Mouse (Mus musculus) liver, embryonic 15.5 days (tissue): ENCODE data around the gene Arap1. TPM values are rescaled to one million over a fixed set of nuclear protein-coding genes. Genes with fewer than 3 reads are reported as not detected.

ENCODE experiments used
- ATAC-seq: fragments of 200-750 bp; cut with Nextera tagmentation; 2 replicates; pipeline ENCODE4 v1.8.0; 2017; ENCODE audit warnings: moderate number of reproducible peaks, mild to moderate bottlenecking, moderate library complexity; ENCODE audit not compliant: insufficient read depth
- H3K27ac ChIP-seq: fragments of 300-500 bp; sonication (generic); replicated peaks from 2 replicates; pipeline ENCODE4 v1.5.1; 2015; ENCODE audit warnings: mild to moderate bottlenecking, inconsistent platforms
- H3K27me3 ChIP-seq: fragments of 300-500 bp; sonication (generic); 2 replicates; pipeline ENCODE4 v1.6.1; 2015; ENCODE audit warnings: mild to moderate bottlenecking, inconsistent platforms
- H3K36me3 ChIP-seq: fragments of 300-500 bp; sonication (generic); replicated peaks from 2 replicates; pipeline ENCODE4 v1.6.1; 2015; ENCODE audit warnings: moderate library complexity, mild to moderate bottlenecking, inconsistent platforms
- H3K4me1 ChIP-seq: fragments of 300-500 bp; sonication (generic); replicated peaks from 2 replicates; pipeline ENCODE4 v1.6.1; 2015; ENCODE audit warnings: inconsistent platforms
- H3K4me2 ChIP-seq: fragments of 300-500 bp; sonication (generic); 2 replicates; pipeline ENCODE4 v1.6.1; 2015; ENCODE audit warnings: moderate library complexity, mild to moderate bottlenecking, inconsistent platforms
- H3K4me3 ChIP-seq: fragments of 300-500 bp; sonication (generic); replicated peaks from 2 replicates; pipeline ENCODE4 v1.5.1; 2015; ENCODE audit warnings: mild to moderate bottlenecking, inconsistent platforms
- H3K9ac ChIP-seq: fragments of 300-500 bp; sonication (generic); 2 replicates; pipeline ENCODE4 v1.6.1; 2015; ENCODE audit warnings: moderate library complexity, mild to moderate bottlenecking, inconsistent platforms
- H3K9me3 ChIP-seq: fragments of 300-500 bp; sonication (generic); replicated peaks from 2 replicates; pipeline ENCODE4 v1.6.1; 2016; ENCODE audit warnings: inconsistent platforms
- WGBS: fragments of 180-500 bp; shearing (Covaris S2); methylation state at CpG from one replicate; pipeline ENCODE4 v1.1.7; 2015; ENCODE audit warnings: mixed read lengths; ENCODE audit not compliant: insufficient replicate concordance; 5-methylcytosine and 5-hydroxymethylcytosine counted together
- polyA plus RNA-seq: library from polyadenylated mRNA; unstranded; fragments of >200 nt; fragmentation: Nextera tagmentation; extraction: Ambion mirVana; gene quantifications from 2 replicates; pipeline ENCODE4 v1.2.1, GENCODE M21; 2015

The Arap1 gene
- 14.5 and 19.8 TPM in 2 replicates for polyA plus RNA-seq

- no peaks in the 10 kb centered on the region for H3K9me3 ChIP-seq
- 1% methylated on average over 35 of the region's 35 CpGs for WGBS
- ATAC-seq, result peak; percentile 62
- peak within 1 kb of the TSS; percentile 59 for H3K27ac ChIP-seq
- H3K4me3 ChIP-seq, result peak within 1 kb of the TSS; percentile 63
- H3K27me3 ChIP-seq, result no peaks in the 10 kb centered on the region
- H3K36me3 ChIP-seq, result peaks cover 33% of the 10 kb centered on the region
- peak within 1 kb of the TSS; percentile 59 for H3K9ac ChIP-seq
- H3K4me2 ChIP-seq, result peak within 1 kb of the TSS; percentile 90
- peaks cover 74% of the 10 kb centered on the region for H3K4me1 ChIP-seq
Observed at GRCm38 (mm10) chr7:101347767-101348270, at the start of gene Arap1. Gene Arap1, plus strand, starts transcription at chr7:101348067.

DNA sequence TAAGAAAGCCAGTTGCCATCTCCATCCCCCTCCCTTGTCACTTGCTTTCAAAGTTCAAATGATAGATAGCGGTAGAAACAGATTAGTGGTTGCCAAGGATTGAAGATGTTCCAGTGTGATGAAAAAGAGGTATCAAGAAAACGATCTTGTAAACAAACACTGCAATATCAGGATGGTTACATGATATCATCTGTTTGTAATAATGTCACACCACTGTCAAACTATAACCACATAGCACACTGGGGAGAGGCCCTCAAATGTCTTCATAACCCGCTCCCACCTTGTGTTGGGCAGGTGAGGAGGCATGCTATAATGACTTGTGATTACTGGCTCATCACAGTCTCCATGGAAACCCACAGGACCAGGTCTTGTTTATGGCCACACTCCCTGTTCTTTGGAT lies 49.5 kb upstream of the Arap1 start:
- Histone ChIP-seq H3K9me3 (no peaks in the 10 kb centered on the region), H3K4me1 (peaks cover 40% of the 10 kb centered on the region), H3K27me3 (peaks cover 57% of the 10 kb centered on the region), H3K4me3 (no peak overlapping the region), H3K4me2 (no peak overlapping the region), H3K36me3 (0 out of 2 replicates have a peak, but pooled peaks cover 2% of the 10 kb centered on the region), H3K9ac (no peak overlapping the region), H3K27ac (no peak overlapping the region)
- 68% methylated on average over 3 of the region's 3 CpGs for WGBS
- ATAC-seq, result no peak

GRCm38 (mm10) chr7:101301361-101301880 lies 46.4 kb upstream of the Arap1 start:
- 1% methylated on average over 30 of the region's 30 CpGs for WGBS
- Histone ChIP-seq H3K4me2 (peak overlapping the region; percentile 93), H3K27ac (peak overlapping the region; percentile 64)

GRCm38 (mm10) chr7:101301881-101302456 lies 45.9 kb upstream of the Arap1 start, which contains the start of gene Atg16l2:
Gene Atg16l2, minus strand, starts transcription at chr7:101302251.
- H3K36me3 ChIP-seq, result no peaks in the 10 kb centered on the region
- H3K4me2 ChIP-seq, result peak within 1 kb of the TSS; percentile 93
- no peaks in the 10 kb centered on the region for H3K9me3 ChIP-seq
- H3K4me3 ChIP-seq, result peak within 1 kb of the TSS; percentile 68
- H3K4me1 ChIP-seq, result peaks cover 37% of the 10 kb centered on the region
- ATAC-seq, result peak; percentile 86
- H3K9ac ChIP-seq, result peak within 1 kb of the TSS; percentile 63
- H3K27me3 ChIP-seq, result peaks cover 51% of the 10 kb centered on the region
- WGBS, result under 1% methylated on average over 39 of the region's 39 CpGs
- peak within 1 kb of the TSS; percentile 64 for H3K27ac ChIP-seq

More at GRCm38 (mm10) chr7:101301361-101301880, 46.4 kb upstream of the Arap1 start:
- Histone ChIP-seq H3K4me1 (peaks cover 43% of the 10 kb centered on the region), H3K4me3 (peak overlapping the region; percentile 68), H3K27me3 (peaks cover 57% of the 10 kb centered on the region), H3K36me3 (no peaks in the 10 kb centered on the region), H3K9ac (peak overlapping the region; percentile 63), H3K9me3 (no peaks in the 10 kb centered on the region)
- ATAC-seq, result peak; percentile 32

DNA sequence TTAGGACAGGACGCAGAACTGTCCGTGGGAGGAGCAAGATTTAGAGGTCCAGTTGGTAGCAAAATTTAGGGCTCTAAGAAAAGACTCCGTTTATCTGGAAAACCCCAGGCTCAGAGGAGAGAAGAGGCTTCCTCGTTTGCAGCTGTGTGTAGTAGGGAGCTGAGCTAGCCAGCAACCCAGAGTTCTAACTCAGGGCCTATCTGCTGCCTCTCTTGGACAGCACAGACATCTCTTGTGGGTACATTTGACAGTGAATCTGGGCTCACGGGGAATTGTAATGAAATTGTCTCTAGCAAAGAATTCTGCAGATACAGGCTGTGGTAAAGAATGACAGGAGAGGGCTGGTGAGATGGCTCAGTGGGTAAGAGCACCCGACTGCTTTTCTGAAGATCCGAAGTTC lies 45.2 kb upstream of the Arap1 start:
- H3K9ac ChIP-seq, result no peak overlapping the region
- H3K27me3 ChIP-seq, result peaks cover 44% of the 10 kb centered on the region
- ATAC-seq, result 0 out of 2 replicates have a peak, but pooled peaks have one; percentile 1
- H3K4me1 ChIP-seq, result peaks cover 35% of the 10 kb centered on the region
- H3K4me3 ChIP-seq, result peak overlapping the region; percentile 68; the same call in 1 of the 2 replicates
- no peaks in the 10 kb centered on the region for H3K9me3 ChIP-seq
- no peak overlapping the region for H3K27ac ChIP-seq
- 45% methylated on average over 7 of the region's 7 CpGs for WGBS
- peak overlapping the region; percentile 93 for H3K4me2 ChIP-seq
- H3K36me3 ChIP-seq, result no peaks in the 10 kb centered on the region

GRCm38 (mm10) chr7:101306841-101307240 lies 41.0 kb upstream of the Arap1 start:
- no peaks in the 10 kb centered on the region for H3K9me3 ChIP-seq
- H3K27me3 ChIP-seq, result peaks cover 9% of the 10 kb centered on the region
- no peak for ATAC-seq
- peaks cover 30% of the 10 kb centered on the region for H3K4me1 ChIP-seq
- no peak overlapping the region for H3K4me2 ChIP-seq
- H3K27ac ChIP-seq, result no peak overlapping the region
- 40% methylated on average over 2 of the region's 2 CpGs for WGBS
- H3K36me3 ChIP-seq, result no peaks in the 10 kb centered on the region
- H3K4me3 ChIP-seq, result no peak overlapping the region
- H3K9ac ChIP-seq, result no peak overlapping the region

- Histone ChIP-seq H3K4me3 (peak overlapping the region; percentile 73), H3K36me3 (no peaks in the 10 kb centered on the region), H3K27me3 (no peaks in the 10 kb centered on the region), H3K27ac (peak overlapping the region; percentile 96), H3K4me2 (peak overlapping the region; percentile 88), H3K9me3 (no peaks in the 10 kb centered on the region), H3K9ac (peak overlapping the region; percentile 82; the same call in 1 of the 2 replicates), H3K4me1 (peaks cover 46% of the 10 kb centered on the region)
- 35% methylated on average over 5 of the region's 5 CpGs for WGBS
- no peak for ATAC-seq
Observed at GRCm38 (mm10) chr7:101309985-101310326, 37.9 kb upstream of the Arap1 start.

DNA sequence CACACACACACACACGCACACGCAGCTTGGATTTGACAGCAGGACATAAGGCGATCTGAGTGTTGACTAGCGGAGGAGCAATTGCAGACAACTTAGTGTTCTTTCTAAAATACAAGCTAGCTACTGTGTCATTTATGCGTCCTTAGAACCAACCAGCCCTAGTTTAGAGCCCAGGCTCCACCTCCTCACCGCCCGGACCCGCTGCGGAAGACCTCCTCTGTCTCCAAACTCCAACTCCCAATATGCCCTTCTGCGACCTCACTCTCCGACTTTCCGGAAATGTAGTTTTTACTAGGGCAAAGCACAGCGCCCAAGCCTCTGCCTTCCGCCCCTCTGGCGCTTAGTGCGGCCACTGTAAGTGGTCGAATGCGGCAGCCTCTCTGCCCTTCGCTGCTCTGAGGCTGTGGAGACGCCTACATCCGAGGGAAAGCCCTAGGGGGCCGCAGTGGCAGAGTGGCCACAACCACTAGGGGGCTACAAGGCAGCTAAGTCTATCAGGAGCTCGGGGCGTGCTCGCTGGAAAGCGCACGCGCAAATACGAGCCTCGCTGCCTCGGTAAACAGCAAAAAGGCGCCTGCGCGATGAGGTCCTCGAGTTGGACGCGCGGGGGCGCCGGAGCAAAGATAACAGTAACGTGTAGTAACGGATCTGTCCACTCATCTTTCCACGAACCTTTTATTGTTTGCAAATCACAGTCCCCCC lies 37.4 kb upstream of the Arap1 start:
- WGBS, result 1% methylated on average over 43 of the region's 43 CpGs
- Histone ChIP-seq H3K36me3 (no peaks in the 10 kb centered on the region), H3K9ac (peak overlapping the region; percentile 82), H3K27ac (peak overlapping the region; percentile 96), H3K27me3 (no peaks in the 10 kb centered on the region), H3K9me3 (no peaks in the 10 kb centered on the region), H3K4me3 (peak overlapping the region; percentile 73), H3K4me1 (peaks cover 51% of the 10 kb centered on the region), H3K4me2 (peak overlapping the region; percentile 88)
- ATAC-seq, result peak; percentile 95

GRCm38 (mm10) chr7:101311061-101311460 lies 36.8 kb upstream of the Arap1 start:
- H3K27ac ChIP-seq, result peak overlapping the region; percentile 96
- peaks cover 57% of the 10 kb centered on the region for H3K4me1 ChIP-seq
- no peaks in the 10 kb centered on the region for H3K36me3 ChIP-seq
- peak overlapping the region; percentile 73 for H3K4me3 ChIP-seq
- peak overlapping the region; percentile 82; the same call in 1 of the 2 replicates for H3K9ac ChIP-seq
- 14% methylated on average over 2 of the region's 2 CpGs for WGBS
- no peaks in the 10 kb centered on the region for H3K9me3 ChIP-seq
- ATAC-seq, result no peak
- H3K27me3 ChIP-seq, result no peaks in the 10 kb centered on the region
- H3K4me2 ChIP-seq, result peak overlapping the region; percentile 88

DNA sequence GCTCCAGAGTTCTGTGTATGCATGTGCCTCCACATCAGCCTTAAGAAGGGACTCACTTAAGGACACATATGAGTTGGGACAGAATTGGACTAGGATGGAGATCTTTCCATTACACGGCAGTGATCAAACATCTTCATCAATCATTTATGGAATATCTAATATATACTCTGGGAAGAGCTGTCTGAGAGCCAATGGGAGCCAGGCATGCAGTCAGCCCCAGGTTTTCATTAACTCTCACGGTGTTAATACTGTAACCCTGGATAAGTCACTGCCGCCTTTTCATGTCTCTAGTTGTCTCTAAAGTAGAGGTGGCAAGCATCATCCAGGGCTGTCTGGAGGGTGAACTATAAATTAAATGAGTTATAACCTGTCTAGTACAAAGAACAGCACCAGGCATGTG lies 34.8 kb upstream of the Arap1 start:
- no peaks in the 10 kb centered on the region for H3K27me3 ChIP-seq
- no peak overlapping the region for H3K4me2 ChIP-seq
- WGBS, result 67% methylated on average over 3 of the region's 3 CpGs
- H3K27ac ChIP-seq, result no peak overlapping the region
- H3K4me1 ChIP-seq, result peaks cover 76% of the 10 kb centered on the region
- no peaks in the 10 kb centered on the region for H3K36me3 ChIP-seq
- H3K9ac ChIP-seq, result no peak overlapping the region
- ATAC-seq, result no peak
- H3K4me3 ChIP-seq, result no peak overlapping the region
- H3K9me3 ChIP-seq, result no peaks in the 10 kb centered on the region

GRCm38 (mm10) chr7:101314396-101314795 lies 33.5 kb upstream of the Arap1 start:
- H3K4me3 ChIP-seq, result no peak overlapping the region
- H3K36me3 ChIP-seq, result no peaks in the 10 kb centered on the region
- no peaks in the 10 kb centered on the region for H3K9me3 ChIP-seq
- H3K27ac ChIP-seq, result peak overlapping the region; percentile 33; the same call in 1 of the 2 replicates
- H3K4me2 ChIP-seq, result no peak overlapping the region
- no peak overlapping the region for H3K9ac ChIP-seq
- H3K4me1 ChIP-seq, result peaks cover 90% of the 10 kb centered on the region
- no peak for ATAC-seq
- whole genome bisulfite sequencing, result 68% methylated on average over 5 of the region's 5 CpGs
- no peaks in the 10 kb centered on the region for H3K27me3 ChIP-seq
